Mouse (Mus musculus) kidney, postnatal 25 days (tissue): Measurements from ENCODE around the gene Kpna4.
"Not testable (repeated sequence)": the region's sequence is repeated elsewhere in the genome, so short reads cannot be mapped to it uniquely, and the experiment has no call there.

Experiments
- DNase-seq, 2 experiments: peaks; one replicate each; pipeline ENCODE4 v3.0.0; 2021; ENCODE audit warnings: mixed read lengths in 2 of 2

Kpna4 gene

GRCm38 (mm10) chr3:69094456-69094855 lies 32.5 kb downstream of the Kpna4 start:
- peak in 1 of 2 experiments; percentile 18 for DNase-seq

GRCm38 (mm10) chr3:69064005-69064404 lies 62.9 kb downstream of the Kpna4 start:
- no peak for DNase-seq

- DNase-seq: no peak
Observed at GRCm38 (mm10) chr3:69062764-69063163, 64.1 kb downstream of the Kpna4 start.

GRCm38 (mm10) chr3:69060672-69061071 lies 66.2 kb downstream of the Kpna4 start:
- DNase-seq: no peak

- no peak for DNase-seq
Observed at GRCm38 (mm10) chr3:69055871-69056270, 71.0 kb downstream of the Kpna4 start.

GRCm38 (mm10) chr3:69054760-69055432 lies 72.0 kb downstream of the Kpna4 start:
- DNase-seq: no peak

- no peak for DNase-seq
Observed at GRCm38 (mm10) chr3:69051894-69052293, 75.0 kb downstream of the Kpna4 start.

- DNase-seq: no peak
Observed at GRCm38 (mm10) chr3:69049011-69049410, 77.9 kb downstream of the Kpna4 start.

GRCm38 (mm10) chr3:69047684-69048083 lies 79.2 kb downstream of the Kpna4 start:
- DNase-seq: no peak

GRCm38 (mm10) chr3:69046509-69046908 lies 80.4 kb downstream of the Kpna4 start:
- no peak for DNase-seq

- DNase-seq: no peak
Observed at GRCm38 (mm10) chr3:69045750-69046149, 81.2 kb downstream of the Kpna4 start.

GRCm38 (mm10) chr3:69045400-69045703 lies 81.6 kb downstream of the Kpna4 start:
- DNase-seq: peak in 1 of 2 experiments; percentile 37

GRCm38 (mm10) chr3:69044645-69045399 lies 82.1 kb downstream of the Kpna4 start, which contains the start of gene Trim59:
Trim59 (minus strand) TSS chr3:69044755.
- DNase-seq: peak; percentile 92 to 97

GRCm38 (mm10) chr3:69044167-69044591 lies 82.7 kb downstream of the Kpna4 start:
- peak in 1 of 2 experiments; percentile 14 for DNase-seq

- DNase-seq: no peak
Observed at GRCm38 (mm10) chr3:69041298-69041697, 85.6 kb downstream of the Kpna4 start.

- no peak for DNase-seq
Observed at GRCm38 (mm10) chr3:69040105-69040504, 86.8 kb downstream of the Kpna4 start.

- no peak for DNase-seq
Observed at GRCm38 (mm10) chr3:69026133-69026783, 100.7 kb downstream of the Kpna4 start.

- DNase-seq: no peak
Observed at GRCm38 (mm10) chr3:69020764-69021163, 106.1 kb downstream of the Kpna4 start.

GRCm38 (mm10) chr3:69020285-69020684 lies 106.6 kb downstream of the Kpna4 start:
- DNase-seq: peak in 1 of 2 experiments; percentile 23

GRCm38 (mm10) chr3:69018635-69019034 lies 108.3 kb downstream of the Kpna4 start:
- not testable (repeated sequence) for DNase-seq

- DNase-seq: no peak
Observed at GRCm38 (mm10) chr3:69017181-69017580, 109.7 kb downstream of the Kpna4 start.
